29 mouse cellular contexts compared by ENCODE assay signal in the genomic region with DNA sequence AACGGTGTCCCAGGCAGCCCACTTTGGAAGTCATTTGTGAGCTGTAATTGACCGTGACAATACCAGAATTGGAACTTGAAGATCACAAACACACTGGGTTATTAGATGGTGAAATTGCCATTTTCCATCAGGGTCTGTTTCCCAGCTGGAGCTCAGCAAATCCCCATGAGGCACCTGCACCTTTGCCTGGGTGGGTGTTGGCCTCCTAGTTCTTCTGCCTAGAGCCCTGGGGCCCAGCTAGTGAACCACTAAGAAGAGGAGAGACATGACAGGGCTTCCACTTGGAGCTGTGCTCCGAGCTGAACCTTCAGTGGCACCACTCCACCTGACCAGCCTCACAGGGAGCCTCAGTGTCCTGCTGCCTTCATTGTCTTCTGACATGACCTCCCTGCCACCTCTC.
"Had no signal": no experiment of that assay in that cellular context is flagged by ENCODE, and none has a peak within 500 bp of the region (broad histone marks: within the 10 kb centered on the region; RNA-seq: fewer than 3 reads in every experiment).

No protein-coding gene starts in this region.

- H3K27ac ChIP-seq: limb, embryonic 10.5 days; limb, embryonic 12.5 days; limb, embryonic 13.5 days; limb, embryonic 15.5 days; liver, embryonic 12.5 days; liver, embryonic 13.5 days; liver, embryonic 14.5 days; liver, embryonic 15.5 days; lung, embryonic 15.5 days; macrophage; midbrain, embryonic 10.5 days; midbrain, embryonic 12.5 days; midbrain, embryonic 13.5 days; midbrain, embryonic 15.5 days; neural tube, embryonic 12.5 days had no signal

- H3K4me3 ChIP-seq: limb, embryonic 10.5 days; limb, embryonic 12.5 days; limb, embryonic 13.5 days; limb, embryonic 15.5 days; liver, embryonic 12.5 days; liver, embryonic 13.5 days; liver, embryonic 15.5 days; lung, embryonic 15.5 days; megakaryocyte, embryonic 14.5 days; midbrain, embryonic 10.5 days; midbrain, embryonic 12.5 days; midbrain, embryonic 13.5 days; midbrain, embryonic 15.5 days; neural tube, embryonic 12.5 days had no signal

- H3K4me2 ChIP-seq: limb, embryonic 12.5 days; limb, embryonic 13.5 days; limb, embryonic 15.5 days; liver, embryonic 11.5 days; liver, embryonic 12.5 days; liver, embryonic 13.5 days; liver, embryonic 15.5 days; lung, embryonic 14.5 days; lung, embryonic 15.5 days; midbrain, embryonic 11.5 days; midbrain, embryonic 12.5 days; midbrain, embryonic 13.5 days; midbrain, embryonic 15.5 days; neural tube, embryonic 12.5 days had no signal

- H3K4me1 ChIP-seq: limb, embryonic 10.5 days; limb, embryonic 12.5 days; limb, embryonic 13.5 days; limb, embryonic 15.5 days; liver, embryonic 12.5 days; lung, embryonic 15.5 days; midbrain, embryonic 12.5 days; midbrain, embryonic 13.5 days; midbrain, embryonic 15.5 days; neural tube, embryonic 12.5 days had no signal

- H3K27me3 ChIP-seq: limb, embryonic 12.5 days; limb, embryonic 13.5 days; limb, embryonic 15.5 days; liver, embryonic 12.5 days; liver, embryonic 13.5 days; liver, embryonic 15.5 days; lung, embryonic 15.5 days; megakaryocyte, embryonic 14.5 days; midbrain, embryonic 12.5 days; midbrain, embryonic 13.5 days; midbrain, embryonic 15.5 days; neural tube, embryonic 12.5 days had no signal

- H3K36me3 ChIP-seq: limb, embryonic 10.5 days; limb, embryonic 12.5 days; limb, embryonic 13.5 days; limb, embryonic 15.5 days; liver, embryonic 12.5 days; liver, embryonic 13.5 days; liver, embryonic 15.5 days; lung, embryonic 15.5 days; midbrain, embryonic 10.5 days; midbrain, embryonic 12.5 days; midbrain, embryonic 13.5 days; midbrain, embryonic 15.5 days; neural tube, embryonic 12.5 days had no signal

- DNase-seq: left cerebral cortex, postnatal 4 days; liver; liver, embryonic 13.5 days; liver, postnatal 0 days; lung, adult 18-20 months; lung, adult 2 months; lung, embryonic 14.5 days; lung, postnatal 10 days; lung, postnatal 14 days; lung, postnatal 36 days; lung, postnatal 4 days; midbrain, embryonic 14.5 days had no signal

- H3K9me3 ChIP-seq: limb, embryonic 10.5 days; limb, embryonic 12.5 days; limb, embryonic 13.5 days; limb, embryonic 15.5 days; liver, embryonic 12.5 days; liver, embryonic 13.5 days; liver, embryonic 15.5 days; lung, embryonic 15.5 days; midbrain, embryonic 10.5 days; midbrain, embryonic 12.5 days; midbrain, embryonic 13.5 days; midbrain, embryonic 15.5 days; neural tube, embryonic 12.5 days had no signal
